Mouse (Mus musculus): Measurements from ENCODE around the gene Zeb2.
A peak's percentile ranks its signal among the peaks of the same experiment; 100 is the strongest.

The Zeb2 gene

DNA sequence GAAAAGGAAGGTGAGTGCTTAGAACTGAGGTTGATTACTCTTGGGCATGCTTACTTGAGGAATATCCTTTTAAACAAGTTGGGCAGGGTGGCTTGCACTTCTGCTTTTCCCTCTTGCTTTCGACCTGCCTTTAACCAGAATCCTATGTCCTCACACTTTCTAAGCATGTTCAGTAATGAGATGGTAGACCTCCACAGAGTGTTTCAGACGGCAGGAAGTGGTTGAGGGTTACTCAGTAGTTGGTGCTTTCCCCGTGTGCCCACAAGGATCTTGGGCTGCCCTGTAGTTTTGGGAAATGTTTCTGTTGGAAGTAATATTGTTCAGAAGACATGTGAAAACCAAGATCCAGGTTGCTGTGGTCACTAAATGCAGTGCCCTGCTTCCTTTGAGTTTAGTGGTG is 135.5 kb downstream of the Zeb2 start:
- no peak for DNase-seq (ENCODE audit: low spot score)

GRCm38 (mm10) chr2:44979042-44979721 is 138.0 kb downstream of the Zeb2 start:
- no peak for DNase-seq (ENCODE audit: low spot score)

DNA sequence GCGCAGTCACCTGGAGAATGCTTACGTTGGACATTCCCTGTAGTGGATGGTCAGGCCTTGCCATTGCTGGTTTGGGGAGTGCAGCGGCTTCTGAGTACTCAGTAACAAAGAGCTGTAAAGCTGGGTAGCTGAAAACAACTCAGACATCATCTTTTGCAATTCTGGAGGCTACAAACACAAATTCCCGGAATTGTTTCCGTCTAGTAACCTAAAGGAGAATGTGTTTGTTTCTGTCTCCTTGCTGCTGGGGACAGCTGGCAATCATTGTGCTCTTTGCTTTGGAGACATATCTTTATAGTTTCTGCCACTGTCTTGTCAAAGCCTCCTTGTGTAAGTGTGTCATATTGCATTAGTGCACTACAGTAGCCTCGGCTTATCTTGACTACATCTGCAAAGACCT is 139.2 kb downstream of the Zeb2 start:
- no peak for DNase-seq (ENCODE audit: low spot score)

DNA sequence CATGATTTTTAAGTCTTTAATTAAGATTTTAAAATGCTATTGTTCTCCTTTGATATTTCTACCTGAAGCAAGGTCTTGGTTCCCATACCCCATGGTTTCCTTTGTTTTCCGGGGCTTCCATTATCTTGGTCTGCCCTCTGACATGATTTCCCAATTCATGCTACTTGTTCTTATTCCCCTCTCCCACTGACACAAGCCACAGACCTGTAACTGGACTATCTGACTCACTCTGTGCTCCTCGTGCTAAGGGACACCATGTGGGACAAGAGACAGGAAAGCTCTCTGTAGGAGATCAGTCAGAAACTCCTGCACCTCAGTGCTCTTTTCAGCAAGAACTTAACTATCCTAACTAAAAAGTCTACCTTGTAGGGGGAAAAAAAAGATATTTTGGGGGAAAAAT is 139.6 kb downstream of the Zeb2 start:
- no peak for DNase-seq (ENCODE audit: low spot score)

GRCm38 (mm10) chr2:44977051-44977450 is 140.1 kb downstream of the Zeb2 start:
- DNase-seq (ENCODE audit: low spot score): no peak

DNA sequence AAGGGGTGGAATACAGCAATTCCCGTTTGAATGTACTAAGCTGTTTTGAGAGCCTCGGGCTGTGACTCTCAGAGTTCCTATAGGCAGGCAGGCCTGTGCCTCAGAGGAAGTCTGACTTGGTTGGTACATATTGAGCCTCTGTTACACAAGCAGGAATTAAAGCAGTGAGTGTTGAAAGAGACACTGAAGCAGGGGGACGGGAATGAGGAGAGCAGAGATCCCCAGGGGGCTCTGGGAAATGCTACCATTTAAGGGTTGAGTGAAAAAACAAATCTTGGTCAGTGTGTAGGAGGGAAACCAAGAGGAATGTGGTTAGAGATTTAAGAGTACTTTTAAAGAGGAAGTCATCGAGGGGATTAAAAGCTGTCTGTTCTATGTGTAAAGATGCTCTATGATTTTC is 140.7 kb downstream of the Zeb2 start:
- no peak for DNase-seq (ENCODE audit: low spot score)

GRCm38 (mm10) chr2:44973828-44974227 is 143.4 kb downstream of the Zeb2 start:
- DNase-seq (ENCODE audit: low spot score): no peak

GRCm38 (mm10) chr2:44970087-44970646 is 147.0 kb downstream of the Zeb2 start:
- no peak for DNase-seq (ENCODE audit: low spot score)

DNA sequence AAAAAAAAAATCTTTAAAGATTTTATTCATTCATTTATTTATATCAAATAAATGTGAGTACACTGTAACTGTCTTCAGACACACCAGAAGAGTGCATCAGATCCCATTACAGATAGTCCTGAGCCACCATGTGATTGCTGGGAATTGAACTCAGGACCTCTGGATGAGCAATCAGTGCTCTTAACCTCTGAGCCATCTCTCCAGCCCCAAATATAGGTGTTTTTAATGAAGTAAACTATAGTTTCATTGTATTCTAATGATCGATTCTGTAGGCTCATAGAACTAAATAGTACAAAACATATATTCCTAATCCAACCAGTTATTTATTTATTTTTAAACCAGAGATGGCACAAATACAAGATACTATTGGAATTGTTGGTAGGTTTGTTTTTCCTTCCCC is 147.6 kb downstream of the Zeb2 start:
- no peak for DNase-seq (ENCODE audit: low spot score)

- no peak for DNase-seq (ENCODE audit: low spot score)
These were observed 148.0 kb downstream of the Zeb2 start for GRCm38 (mm10) chr2:44969226-44969625.

GRCm38 (mm10) chr2:44965834-44966555 is 151.2 kb downstream of the Zeb2 start:
- no peak for DNase-seq (ENCODE audit: low spot score)

GRCm38 (mm10) chr2:44962620-44963019 is 154.6 kb downstream of the Zeb2 start:
- DNase-seq (ENCODE audit: low spot score): no peak

DNA sequence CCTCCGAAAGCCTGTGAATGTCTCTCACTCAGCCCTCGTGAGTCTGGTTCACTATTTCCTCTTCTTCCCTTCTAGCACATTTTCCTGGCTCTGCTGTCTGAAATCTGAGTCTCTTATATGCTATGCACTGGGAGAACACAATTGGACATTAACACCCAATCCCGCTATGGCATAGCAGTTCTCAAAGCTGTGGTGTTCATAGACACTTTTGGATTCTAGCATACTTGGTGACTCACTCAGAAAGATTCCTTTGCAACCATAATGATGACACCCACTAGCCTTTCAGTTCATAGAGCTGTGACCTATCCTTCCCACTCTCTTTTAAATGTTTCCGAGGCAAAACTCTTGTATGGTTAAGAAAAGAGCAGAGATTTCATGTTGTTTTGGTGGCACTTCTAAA is 156.0 kb downstream of the Zeb2 start:
- no peak for DNase-seq (ENCODE audit: low spot score)

- DNase-seq (ENCODE audit: low spot score): no peak
These were observed 156.6 kb downstream of the Zeb2 start for GRCm38 (mm10) chr2:44960561-44960960.

DNA sequence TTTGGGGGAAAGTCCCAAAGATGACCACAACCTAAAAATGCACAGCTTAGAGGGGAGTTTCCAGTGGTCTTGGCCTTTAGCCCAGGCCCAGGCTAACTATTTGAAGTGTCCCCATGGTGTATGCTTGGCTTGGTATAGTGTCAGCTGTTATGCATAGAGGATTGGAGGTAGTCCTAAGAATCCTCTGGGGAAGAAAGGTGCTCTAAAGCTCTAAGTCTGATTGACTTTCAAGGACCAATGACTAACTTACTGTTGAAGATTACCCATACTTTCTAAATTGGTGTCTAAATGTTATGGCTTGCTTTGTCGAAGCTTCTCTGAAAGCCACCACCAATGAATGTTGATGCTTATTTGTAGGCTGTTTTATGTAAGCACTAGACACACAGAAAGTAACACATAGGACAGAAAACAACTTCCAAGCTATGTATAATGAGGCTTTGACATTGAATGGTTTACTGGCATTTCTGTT is 159.8 kb downstream of the Zeb2 start:
- no peak for DNase-seq (ENCODE audit: low spot score)

GRCm38 (mm10) chr2:44956232-44956631 is 161.0 kb downstream of the Zeb2 start:
- DNase-seq (ENCODE audit: low spot score): peak; percentile 48

DNA sequence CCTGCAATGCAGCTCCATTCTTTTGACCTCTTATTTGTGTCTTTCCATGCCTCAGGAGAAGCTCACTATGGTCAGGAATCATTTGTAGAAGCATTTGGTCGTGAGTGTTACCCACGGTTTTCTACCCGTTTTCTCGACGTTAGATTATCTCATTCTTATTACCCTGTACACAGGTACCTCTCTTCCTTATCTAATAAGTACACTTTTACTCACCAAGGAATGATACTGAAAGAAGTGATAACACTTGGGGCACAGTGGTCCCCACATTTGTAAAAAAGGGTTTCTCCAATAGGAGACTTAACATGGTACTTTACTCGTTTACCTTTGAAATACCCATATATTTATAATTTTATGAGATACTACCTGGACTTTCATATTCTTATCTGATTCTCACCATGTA is 161.7 kb downstream of the Zeb2 start:
- no peak for DNase-seq (ENCODE audit: low spot score)

DNA sequence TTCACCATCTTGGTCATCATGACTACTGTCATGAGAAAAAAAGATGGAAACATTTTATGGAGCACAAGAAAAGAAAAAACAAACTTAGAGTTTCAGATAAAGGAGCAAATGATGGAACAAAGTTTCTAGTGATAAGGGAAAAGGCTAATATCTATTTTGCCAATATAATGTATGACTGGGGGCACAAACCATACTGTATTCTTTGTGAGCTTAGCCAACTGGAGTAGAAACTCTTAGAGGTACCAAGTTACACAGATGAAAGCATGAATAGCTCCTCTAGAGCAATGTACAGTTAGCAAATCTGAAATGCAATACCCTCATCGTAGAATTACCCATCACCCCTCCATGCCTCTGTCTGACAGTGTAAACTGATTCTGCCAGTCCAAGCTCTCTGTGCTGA is 163.0 kb downstream of the Zeb2 start:
- DNase-seq (ENCODE audit: low spot score): no peak

GRCm38 (mm10) chr2:44952830-44953422 is 164.3 kb downstream of the Zeb2 start:
- peak; percentile 32 for DNase-seq (ENCODE audit: low spot score)

DNA sequence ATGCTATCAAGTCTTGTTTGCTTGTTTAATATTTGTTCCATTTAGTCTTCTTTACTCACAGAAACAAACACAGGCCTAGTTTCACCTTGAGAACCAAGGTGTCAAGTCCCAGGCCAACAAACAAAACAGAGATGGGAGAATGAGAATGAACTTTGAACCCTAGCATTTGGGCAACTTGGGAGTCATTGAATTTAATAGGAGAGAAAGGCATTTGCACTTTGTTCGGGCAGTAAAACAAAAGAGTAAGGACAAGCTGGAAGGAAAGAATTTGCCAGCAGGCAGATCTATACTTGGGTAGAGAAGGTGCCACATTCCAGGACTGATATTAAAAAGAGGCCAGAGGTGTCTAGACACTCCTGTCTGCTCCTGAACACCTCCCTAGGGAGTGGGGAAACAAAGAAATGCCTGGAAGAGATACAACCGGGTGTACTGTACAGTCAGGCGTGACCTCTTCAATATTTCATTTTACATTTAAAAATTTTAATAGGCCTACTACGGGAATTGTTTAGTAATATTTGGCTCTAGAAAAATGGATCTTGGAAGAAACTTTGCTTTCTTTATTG is 165.5 kb downstream of the Zeb2 start:
- DNase-seq (ENCODE audit: low spot score): no peak

GRCm38 (mm10) chr2:44944689-44945088 is 172.5 kb downstream of the Zeb2 start:
- DNase-seq (ENCODE audit: low spot score): no peak
